Mouse (Mus musculus): ENCODE measurements at regions not wholly inside any gene's neighbourhood (a gene's known extent, or its start where the extent isn't known, plus 50 kb on each side); places are given as distances from the start of the nearest gene placed in this dataset.

GRCm38 (mm10) chr6:39257667-39258395 lies 51.2 kb upstream of the Kdm7a start:
- no peak for TF ChIP-seq CTCF (IDR thresholded peaks at IDR 0.05; ENCODE audit: low read depth)
- Histone ChIP-seq H3K4me1 (ENCODE audit: insufficient read depth) (0 out of 2 replicates have a peak, but pooled peaks cover 3% of the 10 kb centered on the region), H3K36me3 (ENCODE audit: insufficient read depth) (no peaks in the 10 kb centered on the region), H3K9me3 (ENCODE audit: low read length) (no peaks in the 10 kb centered on the region), H3K9ac (no peak overlapping the region), H3K27me3 (ENCODE audit: insufficient read depth, low read length) (no peaks in the 10 kb centered on the region), H3K27ac (ENCODE audit: low read depth, low read length) (no peak overlapping the region), H3K4me2 (ENCODE audit: low read depth) (peak overlapping the region; percentile 95), H3K4me3 (ENCODE audit: low read depth, low read length) (peak overlapping the region; percentile 57; the same call in 1 of the 2 replicates)
- ATAC-seq (no peak), DNase-seq (no peak)
- 57% methylated on average over 7 of the region's 7 CpGs for WGBS

DNA sequence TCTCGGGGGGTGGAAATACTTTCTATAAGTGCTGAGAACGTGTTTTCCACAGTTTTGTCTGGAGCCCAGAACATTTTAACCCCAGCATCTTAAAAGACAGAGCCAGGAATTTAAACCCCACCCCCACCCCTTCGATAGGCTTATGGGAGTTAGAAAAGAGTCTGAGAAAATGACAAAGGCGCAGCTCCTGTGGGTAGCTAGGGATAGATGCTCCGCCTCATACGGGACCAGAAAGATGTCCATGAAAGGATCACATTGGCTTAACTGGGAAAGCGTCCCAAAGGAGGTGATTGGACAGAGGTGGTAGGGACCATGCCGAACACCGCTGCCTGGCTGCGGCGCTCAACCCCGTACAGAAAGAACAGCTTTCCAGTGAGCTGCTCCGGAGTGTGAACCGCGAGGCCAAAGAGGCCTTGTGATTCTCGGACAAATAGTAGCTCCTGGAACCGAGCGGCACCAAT lies 50.6 kb upstream of the Kdm7a start:
- ATAC-seq (peak; percentile 65), DNase-seq (no peak)
- Histone ChIP-seq H3K4me3 (ENCODE audit: low read depth, low read length) (peak overlapping the region; percentile 57), H3K36me3 (ENCODE audit: insufficient read depth) (no peaks in the 10 kb centered on the region), H3K9ac (peak overlapping the region; percentile 53), H3K27me3 (ENCODE audit: insufficient read depth, low read length) (no peaks in the 10 kb centered on the region), H3K27ac (ENCODE audit: low read depth, low read length) (peak overlapping the region; percentile 59), H3K4me1 (ENCODE audit: insufficient read depth) (0 out of 2 replicates have a peak, but pooled peaks cover 3% of the 10 kb centered on the region), H3K9me3 (ENCODE audit: low read length) (no peaks in the 10 kb centered on the region), H3K4me2 (ENCODE audit: low read depth) (peak overlapping the region; percentile 95)
- WGBS: under 1% methylated on average over 18 of the region's 18 CpGs
- TF ChIP-seq CTCF (IDR thresholded peaks at IDR 0.05; ENCODE audit: low read depth): no peak

- WGBS: 5% methylated on average over 48 of the region's 48 CpGs
- Histone ChIP-seq H3K27ac (ENCODE audit: low read depth, low read length) (peak overlapping the region; percentile 59), H3K4me1 (ENCODE audit: insufficient read depth) (0 out of 2 replicates have a peak, but pooled peaks cover 3% of the 10 kb centered on the region), H3K4me3 (ENCODE audit: low read depth, low read length) (peak overlapping the region; percentile 57), H3K4me2 (ENCODE audit: low read depth) (peak overlapping the region; percentile 95), H3K36me3 (ENCODE audit: insufficient read depth) (no peaks in the 10 kb centered on the region), H3K27me3 (ENCODE audit: insufficient read depth, low read length) (no peaks in the 10 kb centered on the region), H3K9ac (peak overlapping the region; percentile 53), H3K9me3 (ENCODE audit: low read length) (no peaks in the 10 kb centered on the region)
- no peak for TF ChIP-seq CTCF (IDR thresholded peaks at IDR 0.05; ENCODE audit: low read depth)
- DNase-seq: peak; percentile 73
- ATAC-seq: peak; percentile 86
These were observed 49.9 kb upstream of the Kdm7a start for GRCm38 (mm10) chr6:39256304-39257103.

Data from forebrain, postnatal 0 days (tissue).